Comparison of ENCODE assay signal across 16 mouse cellular contexts in genomic region chr11:103244856-103245255, GRCm38 (mm10). TPM values are rescaled to one million over a fixed set of nuclear protein-coding genes. Genes with fewer than 3 reads are reported as not detected.
DNase-seq lines count a peak whose midpoint lies in the region; ATAC-seq lines count a peak whose summit lies in the region.
"Had no signal": no experiment of that assay in that cellular context is flagged by ENCODE, and none has a peak within 500 bp of the region (broad histone marks: within the 10 kb centered on the region; RNA-seq: fewer than 3 reads in every experiment).

No protein-coding gene starts in this region.

- H3K36me3 ChIP-seq in embryonic facial prominence, embryonic 14.5 days (ENCODE audit: control insufficient read depth, insufficient read depth, low read length) = peaks cover 4% of the 10 kb centered on the region; the same call in 1 of the 2 replicates
- peaks cover 16% of the 10 kb centered on the region for H3K36me3 ChIP-seq in embryonic facial prominence, embryonic 10.5 days (replicated peaks)
- H3K36me3 ChIP-seq in lung, embryonic 15.5 days = no peaks in the 10 kb centered on the region
- H3K36me3 ChIP-seq: forebrain, embryonic 15.5 days; intestine, embryonic 15.5 days had no signal

- 88% methylated on average over 4 of the region's 4 CpGs for WGBS in embryonic facial prominence, embryonic 14.5 days
- 95% methylated on average over 4 of the region's 4 CpGs for WGBS in embryonic facial prominence, embryonic 10.5 days
- WGBS in lung, embryonic 15.5 days = 54% methylated on average over 4 of the region's 4 CpGs

- no peak overlapping the region for H3K9ac ChIP-seq in embryonic facial prominence, embryonic 14.5 days (ENCODE audit: low read depth, low read length)
- no peak overlapping the region for H3K9ac ChIP-seq in lung, embryonic 15.5 days
- H3K9ac ChIP-seq: forebrain, embryonic 15.5 days; intestine, embryonic 15.5 days had no signal

- no peak overlapping the region for H3K4me3 ChIP-seq in embryonic facial prominence, embryonic 14.5 days (ENCODE audit: low read depth, low read length)
- H3K4me3 ChIP-seq in embryonic facial prominence, embryonic 10.5 days = no peak overlapping the region
- no peak overlapping the region for H3K4me3 ChIP-seq in lung, embryonic 15.5 days
- H3K4me3 ChIP-seq: forebrain, embryonic 15.5 days; intestine, embryonic 15.5 days had no signal

- no peaks in the 10 kb centered on the region for H3K9me3 ChIP-seq in embryonic facial prominence, embryonic 14.5 days (ENCODE audit: control insufficient read depth, low read length)
- H3K9me3 ChIP-seq in embryonic facial prominence, embryonic 10.5 days = no peaks in the 10 kb centered on the region
- H3K9me3 ChIP-seq in lung, embryonic 15.5 days = no peaks in the 10 kb centered on the region
- H3K9me3 ChIP-seq: forebrain, embryonic 15.5 days; intestine, embryonic 15.5 days had no signal

- H3K4me1 ChIP-seq in embryonic facial prominence, embryonic 14.5 days (ENCODE audit: control insufficient read depth, insufficient read depth, low read length) = peaks cover 39% of the 10 kb centered on the region
- peaks cover 49% of the 10 kb centered on the region for H3K4me1 ChIP-seq in embryonic facial prominence, embryonic 10.5 days
- H3K4me1 ChIP-seq in lung, embryonic 15.5 days = peaks cover 68% of the 10 kb centered on the region

- no peak overlapping the region for H3K4me2 ChIP-seq in embryonic facial prominence, embryonic 14.5 days (ENCODE audit: low read depth, low read length)
- no peak overlapping the region for H3K4me2 ChIP-seq in lung, embryonic 15.5 days
- H3K4me2 ChIP-seq: forebrain, embryonic 15.5 days; intestine, embryonic 15.5 days had no signal

- ATAC-seq in embryonic facial prominence, embryonic 14.5 days (ENCODE audit: low read depth) = no peak
- ATAC-seq in lung, embryonic 15.5 days (ENCODE audit: borderline replicate concordance, extremely low read depth, low FRiP score, low TSS enrichment) = peak; percentile 25
- ATAC-seq in CD4-positive, CD25-positive, alpha-beta regulatory T cell, adult 4 months = no peak
- ATAC-seq: forebrain, embryonic 15.5 days; intestine, embryonic 15.5 days had no signal

- H3K27ac ChIP-seq in embryonic facial prominence, embryonic 14.5 days (replicated peaks; ENCODE audit: low read depth, low read length) = 0 out of 2 replicates have a peak overlapping the region, but pooled peaks have one; percentile 22
- no peak overlapping the region for H3K27ac ChIP-seq in embryonic facial prominence, embryonic 10.5 days (replicated peaks)
- H3K27ac ChIP-seq in lung, embryonic 15.5 days = peak overlapping the region; percentile 56
- H3K27ac ChIP-seq: forebrain, embryonic 15.5 days; intestine, embryonic 15.5 days; kidney, postnatal 0 days had no signal

- no peak for DNase-seq in embryonic facial prominence, embryonic 14.5 days (ENCODE audit: low spot score)
- no peak for DNase-seq in embryonic facial prominence, embryonic 10.5 days (ENCODE audit: low spot score)
- no peak for DNase-seq in lung, adult 18-20 months
- peak; percentile 62 for DNase-seq in brain, adult 2 months (ENCODE audit: low read depth, low spot score)
- peak; percentile 77 to 80 for DNase-seq in cerebellum, postnatal 14 days
- no peak for DNase-seq in frontal cortex, postnatal 10 days (ENCODE audit: low spot score in 2 of 2)
- DNase-seq: layer of hippocampus, adult 9-11 months; thymus, adult 18-20 months had no signal

- no peaks in the 10 kb centered on the region for H3K27me3 ChIP-seq in embryonic facial prominence, embryonic 14.5 days (replicated peaks; ENCODE audit: control insufficient read depth, insufficient read depth, low read length)
- H3K27me3 ChIP-seq in embryonic facial prominence, embryonic 10.5 days (replicated peaks; ENCODE audit: low read depth, poor library complexity, severe bottlenecking) = peaks cover 2% of the 10 kb centered on the region
- no peaks in the 10 kb centered on the region for H3K27me3 ChIP-seq in lung, embryonic 15.5 days
- H3K27me3 ChIP-seq: forebrain, embryonic 15.5 days; intestine, embryonic 15.5 days had no signal

RNA-seq across cellular contexts. Expression of gene Map3k14, which starts 22.4 kb away (rescaled TPM):
- polyA plus RNA-seq in embryonic facial prominence, embryonic 14.5 days (2014; fragmentation: Nextera tagmentation; extraction: Ambion mirVana) = 4.6 and 5.1 TPM in 2 replicates
- 3.1 and 3.2 TPM in 2 replicates for polyA plus RNA-seq in embryonic facial prominence, embryonic 10.5 days (2016; fragmentation: Nextera tagmentation; extraction: Ambion mirVana)
- polyA plus RNA-seq in lung, embryonic 15.5 days (2015; fragmentation: Nextera tagmentation; extraction: Ambion mirVana) = 2.8 and 3.5 TPM in 2 replicates
- polyA plus RNA-seq in CD4-positive, CD25-positive, alpha-beta regulatory T cell, adult 4 months (2017; shearing (Covaris generic)) = 10 to 100 TPM; 29.6 to 50.3 TPM

RNA-seq across cellular contexts. Expression of gene Spata32, which starts 26.6 kb away (rescaled TPM):
- polyA plus RNA-seq in embryonic facial prominence, embryonic 14.5 days (2014; fragmentation: Nextera tagmentation; extraction: Ambion mirVana) = not detected in 2 replicates
- polyA plus RNA-seq in embryonic facial prominence, embryonic 10.5 days (2016; fragmentation: Nextera tagmentation; extraction: Ambion mirVana) = not detected in 2 replicates
- polyA plus RNA-seq in lung, embryonic 15.5 days (2015; fragmentation: Nextera tagmentation; extraction: Ambion mirVana) = not detected in 2 replicates
- not detected for polyA plus RNA-seq in CD4-positive, CD25-positive, alpha-beta regulatory T cell, adult 4 months (2017; shearing (Covaris generic))
- polyA plus RNA-seq: intestine, embryonic 15.5 days; kidney, postnatal 0 days; liver, adult 2 months; small intestine, adult 2 months; urinary bladder, adult 2 months had no signal

RNA-seq across cellular contexts. Expression of gene 1700023F06Rik, which starts 36.5 kb away (rescaled TPM):
- polyA plus RNA-seq in embryonic facial prominence, embryonic 14.5 days (2014; fragmentation: Nextera tagmentation; extraction: Ambion mirVana) = 1.0 and 1.6 TPM in 2 replicates
- 0.47 and 0.49 TPM in 2 replicates for polyA plus RNA-seq in embryonic facial prominence, embryonic 10.5 days (2016; fragmentation: Nextera tagmentation; extraction: Ambion mirVana)
- 0.87 and 1.1 TPM in 2 replicates for polyA plus RNA-seq in lung, embryonic 15.5 days (2015; fragmentation: Nextera tagmentation; extraction: Ambion mirVana)
- polyA plus RNA-seq in CD4-positive, CD25-positive, alpha-beta regulatory T cell, adult 4 months (2017; shearing (Covaris generic)) = not detected
- polyA plus RNA-seq: liver, adult 2 months had no signal

Comparison
In these comparisons a context has a peak if more than half of its experiments do, and no peak if none do; other contexts are left out.
1. DNase-seq: peak in brain, adult 2 months (single experiment) and cerebellum, postnatal 14 days (2 of 2); none in embryonic facial prominence, embryonic 14.5 days (single experiment), embryonic facial prominence, embryonic 10.5 days (single experiment), lung, adult 18-20 months (0 of 2) and frontal cortex, postnatal 10 days (0 of 2).